Mouse (Mus musculus) forebrain, postnatal 0 days (tissue): Measurements from ENCODE around the gene 1700024G13Rik. TPM values are rescaled to one million over a fixed set of nuclear protein-coding genes. Genes with fewer than 3 reads are reported as not detected.
"Not testable (repeated sequence)": the region's sequence is repeated elsewhere in the genome, so short reads cannot be mapped to it uniquely, and the experiment has no call there.

ENCODE experiments used
- ATAC-seq: fragments of 200-750 bp; cut with Nextera tagmentation; 2 replicates; pipeline ENCODE4 v1.8.0; 2017; ENCODE audit warnings: mild to moderate bottlenecking, moderate library complexity
- DNase-seq: peaks from one replicate; pipeline ENCODE4 v3.0.0-alpha.2; 2015
- H3K27ac ChIP-seq: fragments of 300-500 bp; sonication (generic); 2 replicates; pipeline ENCODE4 v1.5.1; 2014; ENCODE audit warnings: low read depth, mild to moderate bottlenecking, antibody characterized with exemption, low read length, moderate library complexity, mixed read lengths
- H3K27me3 ChIP-seq: fragments of 300-500 bp; sonication (generic); 2 replicates; pipeline ENCODE4 v1.6.1; 2014; ENCODE audit warnings: mild to moderate bottlenecking, low read length, mixed read lengths; ENCODE audit not compliant: insufficient read depth
- H3K36me3 ChIP-seq: fragments of 300-500 bp; sonication (generic); 2 replicates; pipeline ENCODE4 v1.6.1; 2014; ENCODE audit warnings: mild to moderate bottlenecking, moderate library complexity; ENCODE audit not compliant: insufficient read depth
- H3K4me1 ChIP-seq: fragments of 300-500 bp; sonication (generic); 2 replicates; pipeline ENCODE4 v1.6.1; 2014; ENCODE audit warnings: antibody characterized with exemption; ENCODE audit not compliant: insufficient read depth
- H3K4me2 ChIP-seq: fragments of 300-500 bp; sonication (generic); 2 replicates; pipeline ENCODE4 v1.6.1; 2014; ENCODE audit warnings: low read depth, mild to moderate bottlenecking, moderate library complexity
- H3K4me3 ChIP-seq: fragments of 300-500 bp; sonication (generic); 2 replicates; pipeline ENCODE4 v1.5.1; 2014; ENCODE audit warnings: low read depth, low read length, mixed read lengths
- H3K9ac ChIP-seq: fragments of 300-500 bp; sonication (generic); 2 replicates; pipeline ENCODE4 v1.6.1; 2014; ENCODE audit warnings: mild to moderate bottlenecking
- H3K9me3 ChIP-seq: fragments of 300-500 bp; sonication (generic); 2 replicates; pipeline ENCODE4 v1.6.1; 2016; ENCODE audit warnings: low read length
- CTCF ChIP-seq: sonication (generic); IDR thresholded peaks from 2 replicates; pipeline ENCODE4 v1.5.1; 2016; ENCODE audit warnings: antibody characterized with exemption, control low read depth, low read depth
- WGBS: fragments of 180-500 bp; shearing (Covaris S2); extraction: QIAGEN DNeasy Blood & Tissue Kit; methylation state at CpG from one replicate; pipeline ENCODE4 v1.1.7; 2014; 5-methylcytosine and 5-hydroxymethylcytosine counted together
- polyA plus RNA-seq: library from polyadenylated mRNA; unstranded; fragments of >200 nt; fragmentation: Nextera tagmentation; extraction: Ambion mirVana; gene quantifications from 2 replicates; pipeline ENCODE4 v1.2.1, GENCODE M21; 2015
- total RNA-seq: library from RNA; depleted of rRNA; stranded (reverse); fragments of >200 nt; gene quantifications from 2 replicates; pipeline ENCODE4 v1.2.3, GENCODE M21; 2014; rRNA removed

Gene 1700024G13Rik
- total RNA-seq, result 0.38 and 0.46 TPM in 2 replicates
- 1.1 and 1.2 TPM in 2 replicates for polyA plus RNA-seq

DNA sequence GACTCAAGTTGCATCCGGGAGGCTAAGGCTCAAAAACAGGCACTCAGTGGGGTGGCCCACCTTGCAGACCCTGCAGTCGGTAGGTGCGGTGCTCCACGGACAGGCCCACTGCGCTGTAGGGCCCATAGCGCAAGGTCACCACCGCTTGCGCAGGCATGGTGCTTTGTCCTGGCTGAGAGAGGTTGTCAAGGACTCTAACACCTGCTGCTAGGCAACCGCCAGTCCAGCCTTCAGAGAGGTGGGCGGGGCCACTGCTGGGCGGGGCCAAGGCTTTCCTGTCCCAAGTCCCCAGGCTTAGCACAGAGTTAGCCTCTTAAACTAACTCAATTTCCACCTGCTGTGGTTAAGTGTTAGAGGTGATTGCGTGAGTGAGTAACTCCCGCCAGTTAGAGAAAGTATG, at the start of gene 1700024G13Rik:
1700024G13Rik (minus strand) TSS at position 196 of the 400 bp plus-strand sequence.
- Histone ChIP-seq H3K4me2 (0 out of 2 replicates have a peak within 1 kb of the TSS, but pooled peaks have one; percentile 5), H3K4me1 (no peaks in the 10 kb centered on the region), H3K36me3 (no peaks in the 10 kb centered on the region), H3K4me3 (no peak within 1 kb of the TSS), H3K9me3 (no peaks in the 10 kb centered on the region), H3K27ac (no peak within 1 kb of the TSS), H3K9ac (no peak within 1 kb of the TSS), H3K27me3 (no peaks in the 10 kb centered on the region; the same call in 1 of the 2 replicates)
- no peak for TF ChIP-seq CTCF
- 3% methylated on average over 13 of the region's 13 CpGs for WGBS
- ATAC-seq (0 out of 2 replicates have a peak, but pooled peaks have one; percentile 25), DNase-seq (no peak)

DNA sequence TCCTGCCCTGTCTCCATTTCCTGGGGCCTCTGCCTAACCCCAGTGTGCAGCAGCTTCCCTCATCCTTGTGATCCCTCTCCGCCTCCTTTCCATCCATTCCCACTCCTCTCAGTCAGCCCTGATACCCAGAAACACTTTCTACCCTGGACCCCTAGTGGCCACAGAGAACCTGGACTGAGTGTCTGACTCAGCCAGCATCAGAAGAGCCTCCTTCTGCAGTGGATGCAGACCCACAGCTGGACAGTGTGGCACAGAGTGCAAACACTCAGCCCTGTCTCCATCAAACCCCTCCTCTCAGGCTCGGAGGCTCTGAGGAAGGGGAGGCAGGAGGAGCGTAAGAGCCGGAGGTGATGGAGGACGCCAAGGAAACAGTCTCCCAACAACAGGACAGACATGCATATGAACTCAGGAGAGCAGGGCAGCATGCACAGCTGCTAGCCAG, 49.2 kb upstream of the 1700024G13Rik start:
- peak; percentile 43 for TF ChIP-seq CTCF
- no peaks in the 10 kb centered on the region for H3K9me3 ChIP-seq
- H3K9ac ChIP-seq, result no peak overlapping the region
- no peaks in the 10 kb centered on the region for H3K27me3 ChIP-seq
- H3K4me1 ChIP-seq, result no peaks in the 10 kb centered on the region
- DNase-seq (no peak), ATAC-seq (no peak)
- no peak overlapping the region for H3K4me3 ChIP-seq
- H3K27ac ChIP-seq, result no peak overlapping the region
- 43% methylated on average over 5 of the region's 5 CpGs for WGBS
- H3K4me2 ChIP-seq, result no peak overlapping the region
- no peaks in the 10 kb centered on the region for H3K36me3 ChIP-seq

- no peak overlapping the region for H3K4me2 ChIP-seq
- no peak overlapping the region for H3K9ac ChIP-seq
- H3K27me3 ChIP-seq, result no peaks in the 10 kb centered on the region
- no peaks in the 10 kb centered on the region for H3K9me3 ChIP-seq
- no peak for TF ChIP-seq CTCF
- no peaks in the 10 kb centered on the region for H3K4me1 ChIP-seq
- DNase-seq (no peak), ATAC-seq (no peak)
- WGBS, result 22% methylated on average over 8 of the region's 8 CpGs
- no peak overlapping the region for H3K27ac ChIP-seq
- H3K4me3 ChIP-seq, result no peak overlapping the region
- H3K36me3 ChIP-seq, result no peaks in the 10 kb centered on the region
These were observed 40.9 kb upstream of the 1700024G13Rik start for GRCm38 (mm10) chr14:32429030-32429602.

DNA sequence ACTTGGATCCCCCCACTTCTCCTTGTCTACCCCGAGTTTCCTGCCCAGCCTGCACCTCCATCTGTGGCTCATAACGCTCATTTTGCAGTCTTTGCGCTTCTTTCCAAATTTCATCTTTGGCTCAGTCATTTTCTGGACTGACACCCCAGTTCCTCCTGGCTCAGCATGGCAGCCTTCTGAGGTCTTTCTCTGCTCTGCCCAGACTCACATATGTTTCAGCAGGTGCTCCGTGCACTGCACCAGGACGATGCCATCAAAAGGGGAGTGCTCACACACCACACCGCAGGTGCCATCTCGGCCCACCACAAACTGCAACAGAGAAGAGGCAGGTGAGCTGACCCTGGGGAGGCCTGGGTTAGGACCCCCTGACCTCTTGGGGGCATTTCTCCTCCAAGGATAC, 35.8 kb upstream of the 1700024G13Rik start:
- peak; percentile 85 for ATAC-seq
- Histone ChIP-seq H3K27me3 (no peaks in the 10 kb centered on the region), H3K9ac (no peak overlapping the region), H3K4me1 (no peaks in the 10 kb centered on the region), H3K4me2 (no peak overlapping the region), H3K4me3 (no peak overlapping the region), H3K36me3 (no peaks in the 10 kb centered on the region), H3K9me3 (no peaks in the 10 kb centered on the region), H3K27ac (no peak overlapping the region)
- whole genome bisulfite sequencing, result 65% methylated on average over 7 of the region's 7 CpGs
- TF ChIP-seq CTCF, result no peak
- DNase-seq, result peak; percentile 72

DNA sequence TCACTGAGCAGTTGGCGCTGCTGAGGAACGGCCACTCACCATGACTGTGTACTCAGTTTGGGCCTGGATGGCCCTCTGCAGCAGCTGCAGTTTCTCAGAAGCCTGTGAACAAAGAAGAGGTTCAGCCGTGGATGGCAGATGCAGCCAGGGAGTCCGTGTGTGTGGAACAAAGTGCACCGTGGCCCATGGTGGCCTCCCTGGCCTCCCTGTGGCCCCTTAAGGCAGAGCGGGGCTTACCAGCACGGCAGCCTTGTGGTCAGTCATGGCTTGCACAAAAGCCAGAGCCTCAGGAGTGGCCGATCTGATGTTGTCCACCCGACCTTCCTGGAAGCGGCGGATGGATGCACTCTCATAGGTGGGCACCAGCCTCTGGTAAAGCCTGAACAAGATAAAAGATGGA, 30.6 kb upstream of the 1700024G13Rik start:
- Histone ChIP-seq H3K9me3 (peaks cover 6% of the 10 kb centered on the region; the same call in 1 of the 2 replicates), H3K27ac (no peak overlapping the region), H3K4me2 (no peak overlapping the region), H3K36me3 (no peaks in the 10 kb centered on the region), H3K9ac (no peak overlapping the region), H3K4me1 (no peaks in the 10 kb centered on the region), H3K4me3 (no peak overlapping the region), H3K27me3 (no peaks in the 10 kb centered on the region)
- no peak for DNase-seq
- TF ChIP-seq CTCF, result no peak
- WGBS, result 85% methylated on average over 11 of the region's 11 CpGs
- no peak for ATAC-seq

- Histone ChIP-seq H3K9me3 (peaks cover 6% of the 10 kb centered on the region; the same call in 1 of the 2 replicates), H3K9ac (no peak overlapping the region), H3K4me1 (no peaks in the 10 kb centered on the region), H3K27me3 (no peaks in the 10 kb centered on the region), H3K4me2 (no peak overlapping the region), H3K27ac (no peak overlapping the region), H3K36me3 (no peaks in the 10 kb centered on the region), H3K4me3 (no peak overlapping the region)
- ATAC-seq (no peak), DNase-seq (no peak)
- no peak for TF ChIP-seq CTCF
- 82% methylated on average over 5 of the region's 5 CpGs for WGBS
These were observed 23.9 kb upstream of the 1700024G13Rik start for GRCm38 (mm10) chr14:32412075-32412474.

- no peaks in the 10 kb centered on the region for H3K4me1 ChIP-seq
- no peak for DNase-seq
- H3K36me3 ChIP-seq, result no peaks in the 10 kb centered on the region
- ATAC-seq, result no peak
- no peak for TF ChIP-seq CTCF
- no peaks in the 10 kb centered on the region for H3K27me3 ChIP-seq
- H3K9me3 ChIP-seq, result peaks cover 3% of the 10 kb centered on the region; the same call in 1 of the 2 replicates
- WGBS, result 88% methylated on average over 5 of the region's 5 CpGs
- no peak overlapping the region for H3K27ac ChIP-seq
- H3K9ac ChIP-seq, result no peak overlapping the region
- no peak overlapping the region for H3K4me3 ChIP-seq
- H3K4me2 ChIP-seq, result no peak overlapping the region
These were observed 21.9 kb upstream of the 1700024G13Rik start for GRCm38 (mm10) chr14:32410084-32410483.

- not testable (repeated sequence) for H3K9me3 ChIP-seq, H3K9ac ChIP-seq, H3K4me1 ChIP-seq, H3K27me3 ChIP-seq, H3K4me2 ChIP-seq, H3K27ac ChIP-seq, H3K36me3 ChIP-seq, H3K4me3 ChIP-seq
- DNase-seq (peak; percentile 18), ATAC-seq (peak; percentile 54; the same call in 1 of the 2 replicates)
- WGBS, result 30% methylated on average over 1 of the region's 1 CpGs
These were observed 17.2 kb upstream of the 1700024G13Rik start for GRCm38 (mm10) chr14:32405399-32405798.
